Mouse (Mus musculus) kidney, adult 2 months (tissue): ENCODE measurements around the gene Lsp1. TPM values are rescaled to one million over a fixed set of nuclear protein-coding genes. Genes with fewer than 3 reads are reported as not detected.

ENCODE experiments used
- DNase-seq: peaks from one replicate; pipeline ENCODE4 v3.0.0; 2021
- H3K27ac ChIP-seq: fragments of 200-500 bp; 2 replicates; pipeline ENCODE4 v1.5.1; 2012; ENCODE audit warnings: low read depth, low read length, control low read depth, inconsistent platforms; ENCODE audit not compliant: insufficient read depth
- H3K27me3 ChIP-seq: fragments of 200-500 bp; replicated peaks from 2 replicates; pipeline ENCODE4 v1.6.1; 2012; ENCODE audit warnings: mild to moderate bottlenecking, moderate library complexity, low read length, inconsistent platforms; ENCODE audit not compliant: control insufficient read depth, insufficient read depth
- H3K36me3 ChIP-seq: fragments of 200-500 bp; 2 replicates; pipeline ENCODE4 v1.6.1; 2012; ENCODE audit warnings: mild to moderate bottlenecking, moderate library complexity, low read length, inconsistent platforms; ENCODE audit not compliant: control insufficient read depth, insufficient read depth
- H3K4me1 ChIP-seq: fragments of 200-500 bp; 2 replicates; pipeline ENCODE4 v1.6.1; 2011; ENCODE audit warnings: low read length; ENCODE audit not compliant: control insufficient read depth, insufficient read depth
- H3K4me3 ChIP-seq: fragments of 200-500 bp; 2 replicates; pipeline ENCODE4 v1.5.1; 2011; ENCODE audit warnings: mild to moderate bottlenecking, low read depth, low read length, control low read depth; ENCODE audit not compliant: insufficient read depth
- CTCF ChIP-seq: fragments of 200-500 bp; conservative IDR thresholded peaks from 2 replicates; pipeline ENCODE4 v1.5.1; 2011; ENCODE audit warnings: low read depth, mild to moderate bottlenecking, control low read depth, low read length, moderate library complexity, mixed read lengths; ENCODE audit not compliant: insufficient read depth, insufficient read length
- POLR2A ChIP-seq: fragments of 200-500 bp; IDR thresholded peaks from one replicate; pipeline ENCODE4 v1.6.1; 2011; ENCODE audit warnings: low read depth, low read length, control low read depth
- WGBS: fragments of 180-500 bp; shearing (Covaris S2); methylation state at CpG from one replicate; pipeline ENCODE4 v1.1.7; 2018; 5-methylcytosine and 5-hydroxymethylcytosine counted together
- polyA plus RNA-seq: library from polyadenylated mRNA; depleted of rRNA; stranded (reverse); fragments of >200 nt; gene quantifications from 2 replicates; pipeline ENCODE4 v1.2.3, GENCODE M21; 2012; rRNA removed

Lsp1 gene
- polyA plus RNA-seq, 1 experiment = 39.8 TPM

DNA sequence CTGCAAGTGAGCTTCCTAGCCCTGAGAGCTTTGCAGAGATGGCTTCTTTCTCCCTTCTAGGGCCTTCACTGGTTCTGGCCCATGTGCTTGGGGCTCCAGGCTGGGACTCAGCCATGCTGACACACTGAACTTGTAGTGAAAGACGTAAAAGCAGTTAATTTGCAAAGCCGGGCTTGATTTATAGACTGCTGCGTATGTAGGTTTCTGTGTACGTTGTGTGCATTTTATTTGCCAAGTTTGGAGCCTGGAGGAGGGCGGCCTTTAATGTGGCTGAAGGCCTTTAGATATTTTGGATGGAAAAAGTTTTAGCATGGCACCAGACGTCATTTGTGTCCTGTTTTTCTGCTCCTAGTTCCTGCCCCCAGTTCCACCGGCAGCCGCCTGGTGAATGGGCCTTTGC is 79.2 kb downstream of the Lsp1 start:
- Histone ChIP-seq H3K27me3 (no peaks in the 10 kb centered on the region), H3K4me3 (no peak overlapping the region), H3K27ac (no peak overlapping the region), H3K36me3 (no peaks in the 10 kb centered on the region), H3K4me1 (no peaks in the 10 kb centered on the region)
- WGBS = 83% methylated on average over 8 of the region's 8 CpGs
- DNase-seq = no peak
- TF ChIP-seq POLR2A (no peak), CTCF (no peak)

DNA sequence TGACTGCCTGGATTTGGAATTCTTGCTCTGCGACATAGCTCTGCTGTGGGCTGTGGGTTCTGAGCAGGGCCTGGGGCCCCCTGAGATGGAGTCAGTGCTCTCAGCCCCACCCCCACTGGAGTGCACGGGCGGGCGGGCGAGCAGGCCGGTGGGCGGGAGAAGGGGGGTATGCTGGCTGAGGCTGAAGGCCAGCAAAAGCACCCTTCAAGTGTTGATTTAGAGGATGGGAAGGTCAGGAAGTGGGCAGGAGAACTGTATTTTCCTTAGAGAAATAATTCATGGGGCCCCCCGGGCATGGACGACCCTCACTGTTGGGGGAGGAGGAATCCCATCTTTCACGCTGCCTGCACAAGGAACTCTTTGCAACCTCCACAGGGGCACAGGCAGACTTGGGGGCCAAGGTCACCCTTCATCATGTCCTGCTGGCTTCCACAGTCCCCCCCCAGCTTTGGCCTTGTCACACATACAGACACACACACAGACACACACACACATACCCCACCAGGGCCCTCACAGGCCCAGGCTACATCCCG is 82.2 kb downstream of the Lsp1 start:
- Histone ChIP-seq H3K4me3 (no peak overlapping the region), H3K27ac (no peak overlapping the region), H3K36me3 (no peaks in the 10 kb centered on the region), H3K4me1 (no peaks in the 10 kb centered on the region), H3K27me3 (no peaks in the 10 kb centered on the region)
- DNase-seq = no peak
- 59% methylated on average over 11 of the region's 11 CpGs for WGBS
- no peak for TF ChIP-seq POLR2A
- no peak for TF ChIP-seq CTCF

Other genes with a start within 250 kb of the Lsp1 start
- not detected in 2 replicates for gene Gm7579, start 248.9 kb upstream of the Lsp1 start, polyA plus RNA-seq
- not detected in 2 replicates for gene Krtap5-5, start 230.8 kb upstream of the Lsp1 start, polyA plus RNA-seq
- not detected in 2 replicates for gene Gm40460, start 219.7 kb upstream of the Lsp1 start, polyA plus RNA-seq
- not detected in 2 replicates for gene Gm2431, start 202.5 kb upstream of the Lsp1 start, polyA plus RNA-seq
- not detected in 2 replicates for gene Gm4559, start 186.4 kb upstream of the Lsp1 start, polyA plus RNA-seq
- not detected in 2 replicates for gene Krtap5-1, start 163.7 kb upstream of the Lsp1 start, polyA plus RNA-seq
- gene Krtap5-4, start 157.3 kb upstream of the Lsp1 start, polyA plus RNA-seq = not detected in 2 replicates
- gene Ifitm10, start 87.1 kb upstream of the Lsp1 start, polyA plus RNA-seq = 3.1 and 4.1 TPM in 2 replicates
- gene Gm49369, start 78.1 kb upstream of the Lsp1 start, polyA plus RNA-seq = 0.36 TPM in 1 of 2 replicates, not detected in the other
- gene Ctsd, start 72.8 kb upstream of the Lsp1 start, polyA plus RNA-seq = 830 and 897 TPM in 2 replicates
- gene Syt8, start 26.0 kb upstream of the Lsp1 start, polyA plus RNA-seq = 1.8 and 3.3 TPM in 2 replicates
- gene Tnni2, start 19.0 kb upstream of the Lsp1 start, polyA plus RNA-seq = 0.54 and 103 TPM in 2 replicates
- gene Tnnt3, start 38.0 kb downstream of the Lsp1 start, polyA plus RNA-seq = 48.3 TPM in 1 of 2 replicates, not detected in the other
- 10.3 and 11.0 TPM in 2 replicates for gene Mrpl23, start 71.9 kb downstream of the Lsp1 start, polyA plus RNA-seq
- 26.9 and 36.9 TPM in 2 replicates for gene Igf2, start 206.0 kb downstream of the Lsp1 start, polyA plus RNA-seq
- 0.03 TPM in 1 of 2 replicates, not detected in the other for gene Gm49394, start 209.1 kb downstream of the Lsp1 start, polyA plus RNA-seq